Mouse (Mus musculus) induced T-regulatory cell, adult 2 months (primary cell): Measurements from ENCODE around the gene Kif2c.
"Not testable (repeated sequence)": the region's sequence is repeated elsewhere in the genome, so short reads cannot be mapped to it uniquely, and the experiment has no call there.

Experiments used
- DNase-seq: peaks from one replicate; pipeline ENCODE4 v3.0.0-alpha.2; 2012; ENCODE audit warnings: low read depth

Gene Kif2c

GRCm38 (mm10) chr4:117188969-117189368, 6.5 kb upstream of the Kif2c start:
- DNase-seq, result no peak

- not testable (repeated sequence) for DNase-seq
These were observed 289 bp upstream of the Kif2c start for GRCm38 (mm10) chr4:117182759-117183096.

GRCm38 (mm10) chr4:117169936-117170335, 12.5 kb downstream of the Kif2c start:
- no peak for DNase-seq

GRCm38 (mm10) chr4:117161183-117161582, 21.3 kb downstream of the Kif2c start:
- DNase-seq, result no peak

- DNase-seq, result no peak
These were observed 22.8 kb downstream of the Kif2c start for GRCm38 (mm10) chr4:117159666-117160065.

DNA sequence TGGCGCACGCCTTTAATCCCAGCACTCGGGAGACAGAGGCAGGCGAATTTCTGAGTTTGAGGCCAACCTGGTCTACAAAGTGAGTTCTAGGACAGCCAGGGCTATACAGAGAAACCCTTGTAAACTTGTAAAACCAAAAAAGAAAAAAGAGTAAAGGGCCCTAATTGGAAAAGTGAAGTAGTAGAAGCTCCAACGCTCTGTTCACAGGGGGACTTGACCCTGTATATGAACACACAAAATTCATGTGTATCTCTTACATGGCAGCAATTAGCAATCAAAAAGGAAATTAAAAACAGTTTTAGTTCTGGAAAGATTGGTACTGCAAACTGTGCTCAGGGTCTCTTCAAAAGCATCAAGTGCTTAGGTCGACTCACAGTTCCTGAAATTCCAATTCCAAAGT, 26.1 kb downstream of the Kif2c start:
- peak; percentile 43 for DNase-seq

- DNase-seq, result peak; percentile 93
These were observed 26.6 kb downstream of the Kif2c start, which contains the start of gene Rps8 for GRCm38 (mm10) chr4:117155792-117156355. Gene Rps8, minus strand, starts transcription at chr4:117156243.

DNA sequence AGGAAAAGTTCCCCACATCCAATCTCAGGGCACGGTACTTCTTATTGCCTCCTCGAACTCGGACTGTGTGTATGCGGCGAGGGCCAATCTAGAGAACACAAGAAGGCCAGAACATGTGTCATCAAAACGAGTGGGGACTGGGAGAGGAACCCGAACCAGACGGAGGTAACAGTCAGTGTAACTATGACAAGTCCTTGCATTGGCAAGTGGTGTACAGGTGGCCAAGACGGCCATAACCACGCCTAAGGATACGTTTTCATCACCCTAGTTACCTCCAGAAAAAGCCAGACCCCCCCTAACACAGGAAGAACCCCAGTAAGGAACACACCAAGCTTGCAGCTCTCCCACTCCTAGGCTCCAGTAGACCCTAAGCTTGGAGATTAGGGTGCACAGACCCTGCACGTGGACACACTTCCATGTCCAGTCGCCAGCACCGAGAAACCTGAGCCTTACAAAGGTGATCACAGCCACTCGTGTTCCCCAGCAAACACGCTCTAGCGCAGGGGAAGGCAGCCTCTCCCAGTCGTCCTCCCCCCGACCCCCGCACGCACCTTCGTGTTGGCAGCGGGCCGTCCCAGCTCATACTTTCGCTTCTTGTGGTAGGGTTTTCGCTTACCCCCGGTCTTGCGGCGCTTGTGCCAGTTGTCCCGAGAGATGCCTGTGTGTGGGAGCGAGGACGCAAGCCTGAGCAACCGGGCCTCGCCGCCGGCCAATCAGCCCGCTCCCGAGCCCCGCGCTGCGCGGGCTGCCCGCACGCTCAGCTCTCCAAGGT, 27.2 kb downstream of the Kif2c start:
- no peak for DNase-seq

GRCm38 (mm10) chr4:117152714-117153113, 29.7 kb downstream of the Kif2c start:
- no peak for DNase-seq

DNA sequence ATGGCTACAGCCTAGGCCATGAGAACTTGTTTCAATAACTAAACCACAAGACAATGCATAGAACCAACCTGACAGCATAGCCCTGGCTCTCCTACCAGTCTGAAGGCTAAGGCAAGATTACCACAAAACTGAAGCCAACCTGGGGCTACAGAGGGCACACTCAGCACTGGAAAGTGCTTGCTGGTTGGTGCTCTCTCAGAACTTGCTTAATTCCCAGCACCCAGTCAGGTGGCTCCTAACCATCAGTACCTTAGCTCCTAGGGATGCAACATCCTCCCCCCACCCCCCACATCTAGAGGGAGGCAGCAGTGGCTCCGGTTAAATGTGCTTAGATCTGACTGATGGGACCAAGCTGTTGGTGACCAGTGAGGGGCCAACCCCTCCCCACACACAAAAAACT, 31.0 kb downstream of the Kif2c start:
- no peak for DNase-seq

GRCm38 (mm10) chr4:117150212-117150733, 32.2 kb downstream of the Kif2c start:
- DNase-seq, result no peak

DNA sequence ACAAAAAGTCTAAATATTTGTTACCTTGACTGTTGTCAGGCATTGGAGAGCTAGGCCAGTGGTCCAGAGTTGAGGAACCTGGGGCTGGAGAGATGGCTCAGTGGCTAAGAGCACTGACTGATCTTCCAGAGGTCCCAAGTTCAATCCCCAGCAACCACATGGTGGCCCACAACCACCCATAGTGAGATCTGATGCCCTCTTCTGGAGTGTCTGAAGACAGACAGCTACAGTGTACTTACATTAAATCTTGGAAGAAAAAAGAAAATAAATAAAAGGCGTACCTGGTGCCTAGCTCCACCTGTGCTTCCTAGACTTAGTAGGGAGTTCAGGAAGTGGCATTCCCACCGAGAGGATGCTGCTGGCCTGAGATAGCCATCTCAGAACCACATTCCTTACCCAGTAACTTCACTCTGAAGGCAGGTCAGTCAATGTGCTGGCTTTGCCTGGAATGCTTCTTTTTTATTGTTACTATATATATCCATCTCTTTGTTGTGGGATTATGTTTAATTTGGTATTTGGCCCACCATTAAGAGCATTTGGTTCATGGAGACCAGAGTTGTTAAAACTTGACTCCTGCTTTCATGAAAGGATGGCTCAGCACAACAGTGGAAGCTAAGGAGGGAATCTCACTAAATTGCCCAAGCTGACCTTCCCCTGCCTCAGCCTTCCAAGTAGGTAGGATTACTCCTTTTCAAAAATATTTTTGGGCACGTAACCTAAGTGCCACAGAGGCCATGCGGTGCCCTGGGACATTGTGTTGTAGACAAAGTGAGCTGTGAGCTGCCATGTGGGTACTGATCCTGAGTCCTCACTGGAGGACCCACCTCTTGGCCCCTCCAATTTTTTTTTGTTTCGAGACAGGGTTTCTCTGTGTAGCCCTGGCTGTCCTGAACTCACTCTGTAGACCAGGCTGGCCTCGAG, 32.9 kb downstream of the Kif2c start:
- no peak for DNase-seq

DNA sequence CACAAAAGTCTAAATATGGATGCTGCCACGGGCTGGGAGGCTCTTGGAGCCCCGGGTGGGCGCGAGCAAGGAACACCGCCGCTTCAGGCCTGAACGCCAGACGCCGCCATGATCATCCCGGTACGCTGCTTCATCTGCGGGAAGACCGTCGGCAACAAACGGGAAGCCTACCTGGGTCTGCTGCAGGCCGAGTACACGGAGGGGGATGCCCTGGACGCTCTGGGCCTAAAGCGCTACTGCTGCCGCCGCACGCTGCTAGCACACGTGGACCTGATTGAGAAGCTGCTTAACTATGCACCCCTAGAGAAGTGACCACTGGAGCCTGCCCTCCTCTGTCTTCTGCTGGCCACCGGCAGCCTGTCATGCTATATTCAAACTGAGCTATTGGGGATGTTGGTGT, 33.6 kb downstream of the Kif2c start:
- DNase-seq, result no peak

DNA sequence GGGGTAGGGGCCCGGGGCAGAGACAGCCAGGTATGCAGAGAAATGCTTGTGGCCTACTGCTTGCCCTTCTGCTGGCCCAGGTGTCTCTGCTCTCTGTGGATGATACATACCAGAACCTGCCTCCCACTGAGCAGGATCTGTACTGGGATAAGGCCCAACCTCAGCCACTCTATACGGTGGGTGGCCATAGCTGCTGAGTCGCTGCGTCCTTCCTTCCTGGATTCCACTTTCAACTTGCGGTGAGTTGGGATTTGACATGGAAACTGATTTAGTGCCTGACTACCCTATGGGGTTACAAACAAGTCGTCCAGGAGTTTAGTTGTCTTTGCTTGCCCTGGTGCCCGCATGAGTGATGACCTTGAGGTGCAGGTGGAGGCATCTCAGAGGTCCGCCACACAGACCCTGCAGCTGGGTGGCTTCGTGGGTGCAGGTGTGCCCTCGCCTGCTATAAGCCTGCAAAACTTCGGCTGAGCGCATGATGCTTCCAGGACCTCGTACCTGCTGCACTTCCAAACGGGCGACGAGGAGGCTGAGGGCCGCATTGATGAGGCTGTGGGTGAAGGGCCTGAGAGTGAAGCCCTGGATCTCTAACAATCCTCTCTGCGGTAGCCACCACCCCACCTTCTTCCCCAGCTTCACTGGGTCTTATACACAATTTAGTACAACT, 34.3 kb downstream of the Kif2c start:
- no peak for DNase-seq

- peak; percentile 97 for DNase-seq
These were observed 36.3 kb downstream of the Kif2c start for GRCm38 (mm10) chr4:117146176-117146575.

DNA sequence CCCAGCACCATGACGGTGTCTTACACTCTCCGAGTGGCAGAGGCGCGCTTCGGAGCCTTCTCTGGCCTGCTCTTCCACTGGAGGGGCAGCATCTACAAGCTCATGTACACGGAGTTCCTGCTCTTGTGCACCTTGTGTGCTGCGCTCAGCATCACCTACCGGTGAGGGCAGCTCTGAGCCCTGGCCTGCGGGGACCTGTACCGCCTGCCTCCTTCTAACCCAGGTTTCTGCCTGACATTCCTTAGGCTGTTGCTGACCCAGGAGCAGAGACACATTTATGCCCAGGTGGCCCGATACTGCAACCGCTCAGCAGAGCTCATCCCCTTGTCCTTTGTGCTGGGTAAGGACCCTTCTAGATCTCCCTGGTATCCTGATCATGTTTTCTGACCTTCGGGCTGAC, 37.2 kb downstream of the Kif2c start:
- DNase-seq, result no peak

DNA sequence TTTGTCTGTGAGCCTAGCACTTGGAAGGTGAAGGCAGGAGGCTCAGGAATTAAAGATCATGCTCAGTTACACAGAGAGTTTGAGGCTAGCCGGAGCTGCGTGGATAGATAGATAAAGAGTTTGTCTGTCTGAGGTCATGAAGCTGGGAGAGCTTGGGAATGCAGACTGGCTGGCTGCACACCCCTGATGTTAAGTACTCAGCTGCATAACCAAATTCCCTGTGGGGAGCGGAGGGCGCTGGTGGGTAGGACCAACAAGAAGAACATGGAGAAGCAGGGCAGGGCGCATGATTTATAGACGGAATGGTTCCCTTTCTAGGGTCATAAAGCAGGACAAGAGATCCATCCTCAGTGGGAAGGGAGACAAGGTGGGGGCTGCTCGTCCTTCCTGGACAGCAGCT, 39.4 kb downstream of the Kif2c start:
- DNase-seq, result no peak

- DNase-seq, result peak; percentile 63
These were observed 41.8 kb downstream of the Kif2c start for GRCm38 (mm10) chr4:117140613-117141012.

- DNase-seq, result peak; percentile 84
These were observed 43.2 kb downstream of the Kif2c start for GRCm38 (mm10) chr4:117139217-117139612.

DNA sequence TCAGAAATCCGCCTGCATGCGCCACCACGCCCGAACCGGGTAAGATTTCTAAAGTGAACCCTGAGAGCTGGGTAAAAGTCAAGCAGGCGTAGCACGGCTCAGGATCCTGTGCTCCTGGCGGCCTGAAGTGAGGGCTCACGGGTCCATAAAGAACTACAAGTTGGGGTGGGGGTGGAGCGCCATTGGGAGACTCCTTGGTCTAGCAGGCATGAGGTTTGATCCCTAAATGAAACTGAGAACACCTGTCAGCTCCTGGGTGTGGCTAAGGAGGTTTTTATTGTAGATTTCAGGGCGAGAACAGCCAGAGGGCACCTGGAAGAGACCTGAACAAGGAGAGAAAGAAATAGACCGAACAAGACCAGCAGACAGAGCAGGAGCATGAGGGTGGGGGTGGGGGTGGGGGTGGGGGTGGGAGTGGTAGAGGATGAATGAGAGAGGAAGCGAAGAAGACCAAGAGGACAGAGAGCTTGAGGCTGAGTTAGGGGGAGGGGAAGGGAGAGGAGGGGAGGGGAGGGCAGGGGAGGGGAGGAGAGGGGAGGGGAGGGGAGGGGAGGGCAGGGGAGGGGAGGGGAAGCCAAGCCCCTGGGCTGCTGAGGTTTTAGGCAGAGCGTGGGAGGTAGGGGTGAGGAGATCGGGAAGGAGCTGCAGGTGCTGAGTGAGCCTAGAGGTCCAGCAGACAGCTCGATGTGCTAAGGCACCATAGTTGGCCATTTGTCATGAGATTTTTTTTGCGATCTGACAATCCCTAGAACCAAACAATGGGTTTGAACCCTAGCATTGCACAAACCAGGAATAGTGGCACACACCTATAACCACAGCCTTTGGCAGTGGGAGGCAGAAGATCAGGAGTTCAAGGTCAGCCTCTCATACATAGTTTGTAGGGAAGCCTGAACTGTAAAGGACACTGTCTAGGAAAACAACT, 43.9 kb downstream of the Kif2c start:
- no peak for DNase-seq

- DNase-seq, result peak; percentile 72
These were observed 46.4 kb downstream of the Kif2c start for GRCm38 (mm10) chr4:117136034-117136433.
